Mouse (Mus musculus): ENCODE measurements around the gene D5Ertd577e.
"Not testable (repeated sequence)": the region's sequence is repeated elsewhere in the genome, so short reads cannot be mapped to it uniquely, and the experiment has no call there.

The D5Ertd577e gene

DNA sequence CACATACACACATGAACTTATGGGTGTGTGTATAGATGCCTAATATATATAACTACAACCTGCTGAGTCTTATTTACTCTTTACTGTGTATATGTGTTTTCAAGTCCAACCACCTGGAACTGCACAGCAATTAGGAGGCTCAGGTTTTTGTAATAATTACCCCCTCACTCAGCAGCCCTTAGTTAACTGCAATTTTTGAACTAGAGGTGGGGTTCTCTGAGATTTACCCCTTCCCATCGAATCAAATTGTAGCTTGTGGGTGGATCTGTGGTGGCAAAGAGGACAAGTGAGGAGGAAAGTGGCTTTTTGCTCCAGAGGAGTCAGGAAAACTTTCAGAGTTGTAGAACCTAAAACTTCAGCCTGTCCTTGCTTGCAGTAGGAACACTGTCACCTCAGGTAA lies at the start of gene D5Ertd577e:
TSS of gene D5Ertd577e (plus strand) at position 301 of the 400 bp plus-strand sequence.
- DNase-seq (ENCODE audit: low read depth, low spot score), result not testable (repeated sequence)

DNA sequence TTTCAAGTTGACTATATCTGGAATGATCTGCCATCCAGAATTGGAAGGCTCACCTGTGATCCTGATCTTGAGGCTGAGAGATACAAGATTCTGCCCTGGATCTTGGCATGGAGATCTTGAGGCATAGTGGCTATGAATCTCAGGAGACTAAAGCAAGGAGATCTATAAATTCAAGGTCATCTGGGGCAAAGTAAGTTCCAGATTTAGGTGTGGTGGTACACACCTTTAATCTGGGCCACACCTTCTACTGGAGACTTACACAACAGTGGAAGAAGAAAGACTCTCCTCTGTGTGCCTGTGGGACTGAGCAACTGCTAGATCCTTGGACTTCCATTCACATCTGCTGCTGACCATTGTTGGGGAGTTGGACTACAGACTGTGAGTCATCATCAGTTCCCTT lies 53.9 kb downstream of the D5Ertd577e start, which contains the start of gene Gm3286:
TSS of gene Gm3286 (plus strand) at position 301 of the 400 bp plus-strand sequence.
- not testable (repeated sequence) for DNase-seq (ENCODE audit: low read depth, low spot score)

All from retina, adult 2 months (tissue).